Mouse (Mus musculus): ENCODE data around the gene Plxnd1. TPM values are rescaled to one million over a fixed set of nuclear protein-coding genes. Genes with fewer than 3 reads are reported as not detected.

Plxnd1 gene
- total and polyA plus RNA-seq, 2 experiments from 2014 or later: 2.8 to 17.3 TPM

- Histone ChIP-seq H3K4me1 (ENCODE audit: insufficient read depth, low read length) (no peaks in the 10 kb centered on the region), H3K27me3 (ENCODE audit: insufficient read depth, low read length) (peaks cover 29% of the 10 kb centered on the region), H3K4me2 (ENCODE audit: low read depth, low read length, poor library complexity, severe bottlenecking) (no peak overlapping the region), H3K4me3 (ENCODE audit: low read depth, low read length) (no peak overlapping the region), H3K36me3 (ENCODE audit: insufficient read depth, low read length) (no peaks in the 10 kb centered on the region), H3K9me3 (ENCODE audit: low read length) (no peaks in the 10 kb centered on the region), H3K27ac (ENCODE audit: low read depth, low read length) (no peak overlapping the region), H3K9ac (replicated peaks; ENCODE audit: low read length, poor library complexity, severe bottlenecking) (no peak overlapping the region)
- no peak for ATAC-seq (ENCODE audit: low FRiP score)
- DNase-seq (ENCODE audit: low spot score): no peak
- WGBS: 25% methylated on average over 3 of the region's 3 CpGs
- no peak for TF ChIP-seq CTCF (IDR thresholded peaks at IDR 0.05)
Observed at GRCm38 (mm10) chr6:115997726-115998311, 3.0 kb upstream of the Plxnd1 start.

GRCm38 (mm10) chr6:115996171-115996851 lies 1.5 kb upstream of the Plxnd1 start:
- 38% methylated on average over 6 of the region's 6 CpGs for WGBS
- H3K36me3 ChIP-seq (ENCODE audit: insufficient read depth, low read length): no peaks in the 10 kb centered on the region
- no peak overlapping the region for H3K4me2 ChIP-seq (ENCODE audit: low read depth, low read length, poor library complexity, severe bottlenecking)
- H3K9ac ChIP-seq (replicated peaks; ENCODE audit: low read length, poor library complexity, severe bottlenecking): no peak overlapping the region
- no peak for ATAC-seq (ENCODE audit: low FRiP score)
- peak; percentile 27 for DNase-seq (ENCODE audit: low spot score)
- peaks cover 44% of the 10 kb centered on the region for H3K27me3 ChIP-seq (ENCODE audit: insufficient read depth, low read length)
- peak; percentile 54 for TF ChIP-seq CTCF (IDR thresholded peaks at IDR 0.05)
- no peak overlapping the region for H3K27ac ChIP-seq (ENCODE audit: low read depth, low read length)
- no peaks in the 10 kb centered on the region for H3K4me1 ChIP-seq (ENCODE audit: insufficient read depth, low read length)
- H3K4me3 ChIP-seq (ENCODE audit: low read depth, low read length): no peak overlapping the region
- H3K9me3 ChIP-seq (ENCODE audit: low read length): no peaks in the 10 kb centered on the region

- 57% methylated on average over 4 of the region's 4 CpGs for WGBS
- ATAC-seq (ENCODE audit: low FRiP score) (no peak), DNase-seq (ENCODE audit: low spot score) (no peak)
- no peak for TF ChIP-seq CTCF (IDR thresholded peaks at IDR 0.05)
- Histone ChIP-seq H3K4me3 (ENCODE audit: low read depth, low read length) (no peak overlapping the region), H3K4me2 (ENCODE audit: low read depth, low read length, poor library complexity, severe bottlenecking) (peak overlapping the region; percentile 95), H3K27ac (ENCODE audit: low read depth, low read length) (no peak overlapping the region), H3K9me3 (ENCODE audit: low read length) (no peaks in the 10 kb centered on the region), H3K36me3 (ENCODE audit: insufficient read depth, low read length) (no peaks in the 10 kb centered on the region), H3K9ac (replicated peaks; ENCODE audit: low read length, poor library complexity, severe bottlenecking) (no peak overlapping the region), H3K4me1 (ENCODE audit: insufficient read depth, low read length) (no peaks in the 10 kb centered on the region), H3K27me3 (ENCODE audit: insufficient read depth, low read length) (peaks cover 51% of the 10 kb centered on the region)
Observed at GRCm38 (mm10) chr6:115995531-115995941, 731 bp upstream of the Plxnd1 start.

- Histone ChIP-seq H3K9ac (replicated peaks; ENCODE audit: low read length, poor library complexity, severe bottlenecking) (peak overlapping the region; percentile 48), H3K4me3 (ENCODE audit: low read depth, low read length) (peak overlapping the region; percentile 55), H3K9me3 (ENCODE audit: low read length) (no peaks in the 10 kb centered on the region), H3K36me3 (ENCODE audit: insufficient read depth, low read length) (no peaks in the 10 kb centered on the region), H3K27me3 (ENCODE audit: insufficient read depth, low read length) (peaks cover 52% of the 10 kb centered on the region), H3K4me1 (ENCODE audit: insufficient read depth, low read length) (no peaks in the 10 kb centered on the region), H3K27ac (ENCODE audit: low read depth, low read length) (no peak overlapping the region), H3K4me2 (ENCODE audit: low read depth, low read length, poor library complexity, severe bottlenecking) (peak overlapping the region; percentile 95)
- under 1% methylated on average over 65 of the region's 93 CpGs for WGBS
- TF ChIP-seq CTCF (IDR thresholded peaks at IDR 0.05): no peak
- no peak for DNase-seq (ENCODE audit: low spot score)
- peak; percentile 8; the same call in 1 of the 2 replicates for ATAC-seq (ENCODE audit: low FRiP score)
Observed at GRCm38 (mm10) chr6:115994146-115994876, 494 bp downstream of the Plxnd1 start.

- TF ChIP-seq CTCF (IDR thresholded peaks at IDR 0.05): no peak
- peaks cover 52% of the 10 kb centered on the region for H3K27me3 ChIP-seq (ENCODE audit: insufficient read depth, low read length)
- no peak overlapping the region for H3K27ac ChIP-seq (ENCODE audit: low read depth, low read length)
- no peaks in the 10 kb centered on the region for H3K36me3 ChIP-seq (ENCODE audit: insufficient read depth, low read length)
- ATAC-seq (ENCODE audit: low FRiP score): no peak
- DNase-seq (ENCODE audit: low spot score): no peak
- H3K4me2 ChIP-seq (ENCODE audit: low read depth, low read length, poor library complexity, severe bottlenecking): peak overlapping the region; percentile 95
- H3K9ac ChIP-seq (replicated peaks; ENCODE audit: low read length, poor library complexity, severe bottlenecking): 0 out of 2 replicates have a peak overlapping the region, but pooled peaks have one; percentile 19
- H3K9me3 ChIP-seq (ENCODE audit: low read length): no peaks in the 10 kb centered on the region
- H3K4me3 ChIP-seq (ENCODE audit: low read depth, low read length): peak overlapping the region; percentile 55
- 2% methylated on average over 86 of the region's 86 CpGs for WGBS
- H3K4me1 ChIP-seq (ENCODE audit: insufficient read depth, low read length): no peaks in the 10 kb centered on the region
Observed at GRCm38 (mm10) chr6:115993463-115994145, 1.2 kb downstream of the Plxnd1 start.
